Mouse (Mus musculus) intestine, embryonic 16.5 days (tissue): ENCODE measurements around the gene Prss28. TPM values are rescaled to one million over a fixed set of nuclear protein-coding genes. Genes with fewer than 3 reads are reported as not detected.

ENCODE experiments used
- ATAC-seq: fragments of 200-750 bp; cut with Nextera tagmentation; 2 replicates; pipeline ENCODE4 v1.8.0; 2017; ENCODE audit warnings: moderate TSS enrichment, moderate library complexity
- H3K27ac ChIP-seq: fragments of 300-500 bp; sonication (generic); 2 replicates; pipeline ENCODE4 v1.5.1; 2014; ENCODE audit warnings: mild to moderate bottlenecking, low read length
- H3K27me3 ChIP-seq: fragments of 300-500 bp; sonication (generic); replicated peaks from 2 replicates; pipeline ENCODE4 v1.6.1; 2014; ENCODE audit warnings: low read length, control low read depth, mixed read lengths; ENCODE audit not compliant: control insufficient read depth, insufficient read depth
- H3K36me3 ChIP-seq: fragments of 300-500 bp; sonication (generic); 2 replicates; pipeline ENCODE4 v1.6.1; 2014; ENCODE audit warnings: low read length, control low read depth; ENCODE audit not compliant: control insufficient read depth, insufficient read depth
- H3K4me1 ChIP-seq: fragments of 300-500 bp; sonication (generic); 2 replicates; pipeline ENCODE4 v1.6.1; 2014; ENCODE audit warnings: low read length, control low read depth, mixed read lengths; ENCODE audit not compliant: control insufficient read depth, insufficient read depth
- H3K4me2 ChIP-seq: fragments of 300-500 bp; sonication (generic); 2 replicates; pipeline ENCODE4 v1.6.1; 2014; ENCODE audit warnings: low read depth, low read length, control low read depth
- H3K4me3 ChIP-seq: fragments of 300-500 bp; sonication (generic); 2 replicates; pipeline ENCODE4 v1.5.1; 2014; ENCODE audit warnings: mild to moderate bottlenecking, low read length
- H3K9ac ChIP-seq: fragments of 300-500 bp; sonication (generic); 2 replicates; pipeline ENCODE4 v1.6.1; 2014; ENCODE audit warnings: low read depth, low read length
- H3K9me3 ChIP-seq: fragments of 300-500 bp; sonication (generic); 2 replicates; pipeline ENCODE4 v1.6.1; 2016; ENCODE audit warnings: low read length, control low read depth; ENCODE audit not compliant: control insufficient read depth
- WGBS: fragments of 180-500 bp; shearing (Covaris S2); extraction: QIAGEN DNeasy Blood & Tissue Kit; methylation state at CpG from one replicate; pipeline ENCODE4 v1.1.7; 2014; 5-methylcytosine and 5-hydroxymethylcytosine counted together
- polyA plus RNA-seq: library from polyadenylated mRNA; unstranded; fragments of >200 nt; fragmentation: Nextera tagmentation; extraction: Ambion mirVana; gene quantifications from 2 replicates; pipeline ENCODE4 v1.2.1, GENCODE M21; 2015

Prss28 gene
- polyA plus RNA-seq, 1 experiment from 2014 or later = not detected

- no peaks in the 10 kb centered on the region; the same call in 1 of the 2 replicates for H3K4me1 ChIP-seq
- no peaks in the 10 kb centered on the region for H3K36me3 ChIP-seq
- H3K9me3 ChIP-seq = no peaks in the 10 kb centered on the region
- H3K4me2 ChIP-seq = peak overlapping the region; percentile 4; the same call in 1 of the 2 replicates
- no peak overlapping the region for H3K9ac ChIP-seq
- 26% methylated on average over 11 of the region's 11 CpGs for WGBS
- peak; percentile 86 for ATAC-seq
- H3K27ac ChIP-seq = no peak overlapping the region
- H3K4me3 ChIP-seq = no peak overlapping the region
- no peaks in the 10 kb centered on the region for H3K27me3 ChIP-seq
Measured at GRCm38 (mm10) chr17:25282133-25282532, 26.3 kb upstream of the Prss28 start.

DNA sequence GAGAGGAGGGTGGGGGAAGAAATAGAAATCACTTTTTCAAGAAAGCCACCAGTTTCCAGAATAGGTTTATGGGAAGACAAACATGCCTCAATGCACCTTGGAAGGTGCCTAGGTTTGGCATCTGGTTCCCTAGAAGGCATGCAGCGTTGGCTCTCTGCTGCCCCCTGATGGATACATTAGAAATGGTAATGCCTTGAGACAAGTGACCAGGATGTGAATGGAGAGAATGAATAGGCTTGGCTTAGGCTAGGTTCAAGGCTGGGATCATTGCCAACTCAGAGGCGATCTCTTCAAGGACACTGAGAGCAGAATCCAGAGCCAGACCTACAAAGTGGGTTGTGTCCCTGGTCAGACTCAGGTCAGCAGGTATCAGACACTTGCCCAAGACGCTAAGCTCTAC is 23.4 kb upstream of the Prss28 start:
- ATAC-seq = peak; percentile 40; the same call in 1 of the 2 replicates
- Histone ChIP-seq H3K4me3 (no peak overlapping the region), H3K4me1 (no peaks in the 10 kb centered on the region; the same call in 1 of the 2 replicates), H3K9me3 (no peaks in the 10 kb centered on the region), H3K4me2 (no peak overlapping the region), H3K36me3 (no peaks in the 10 kb centered on the region), H3K27me3 (no peaks in the 10 kb centered on the region), H3K9ac (no peak overlapping the region), H3K27ac (no peak overlapping the region)
- WGBS = 21% methylated on average over 3 of the region's 3 CpGs

DNA sequence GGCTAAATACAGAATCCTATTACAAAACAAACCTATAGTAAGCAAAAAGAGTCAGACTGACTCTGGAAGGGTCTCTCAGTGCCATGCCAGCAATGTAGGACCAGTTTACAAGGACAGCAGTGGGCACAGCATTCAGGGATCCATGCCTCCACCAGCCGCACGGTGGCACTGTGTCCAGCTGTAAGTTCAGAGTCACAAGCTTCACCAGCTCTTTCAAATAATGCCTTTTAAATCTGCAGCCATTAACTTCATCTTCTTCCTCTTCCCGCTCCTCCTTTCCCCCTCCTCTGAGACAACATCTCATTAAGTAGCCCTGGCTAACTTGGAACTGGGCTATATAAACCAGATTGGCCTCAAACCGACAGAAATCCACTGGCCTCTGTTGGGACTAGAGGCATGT is 19.6 kb upstream of the Prss28 start:
- WGBS = 20% methylated on average over 4 of the region's 4 CpGs
- Histone ChIP-seq H3K4me1 (no peaks in the 10 kb centered on the region), H3K27ac (no peak overlapping the region), H3K27me3 (no peaks in the 10 kb centered on the region), H3K9ac (no peak overlapping the region), H3K36me3 (no peaks in the 10 kb centered on the region), H3K4me2 (no peak overlapping the region), H3K9me3 (no peaks in the 10 kb centered on the region), H3K4me3 (no peak overlapping the region)
- ATAC-seq = no peak

GRCm38 (mm10) chr17:25290411-25290810 is 18.0 kb upstream of the Prss28 start:
- H3K9ac ChIP-seq = no peak overlapping the region
- H3K4me1 ChIP-seq = no peaks in the 10 kb centered on the region
- H3K4me2 ChIP-seq = no peak overlapping the region
- 34% methylated on average over 4 of the region's 4 CpGs for WGBS
- no peak for ATAC-seq
- H3K27me3 ChIP-seq = no peaks in the 10 kb centered on the region
- no peaks in the 10 kb centered on the region for H3K36me3 ChIP-seq
- H3K27ac ChIP-seq = no peak overlapping the region
- no peak overlapping the region for H3K4me3 ChIP-seq
- no peaks in the 10 kb centered on the region for H3K9me3 ChIP-seq

DNA sequence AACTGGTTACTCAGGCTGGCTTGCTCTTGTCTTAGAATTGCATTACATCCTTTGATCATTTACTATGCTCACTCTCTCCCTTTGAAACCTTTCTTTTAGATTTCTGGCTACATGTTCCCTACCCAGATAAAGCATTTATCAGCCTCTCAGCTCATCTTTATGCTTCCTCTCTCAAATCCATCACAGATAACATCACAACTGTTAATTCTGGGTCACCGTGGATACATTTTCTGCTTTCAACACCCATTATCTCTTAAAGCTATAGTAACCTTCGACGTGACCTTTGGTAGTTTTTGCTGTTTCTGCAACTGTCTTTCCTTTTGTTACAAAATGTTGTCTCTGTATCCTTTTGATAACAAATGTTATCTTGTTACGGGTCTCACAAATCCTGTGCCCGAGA is 15.0 kb upstream of the Prss28 start:
- Histone ChIP-seq H3K27ac (no peak overlapping the region), H3K4me2 (no peak overlapping the region), H3K9me3 (no peaks in the 10 kb centered on the region), H3K36me3 (no peaks in the 10 kb centered on the region), H3K4me1 (no peaks in the 10 kb centered on the region), H3K4me3 (no peak overlapping the region), H3K9ac (no peak overlapping the region), H3K27me3 (no peaks in the 10 kb centered on the region)
- no peak for ATAC-seq
- WGBS = 69% methylated on average over 5 of the region's 5 CpGs

- Histone ChIP-seq H3K27ac (no peak overlapping the region), H3K4me3 (no peak overlapping the region), H3K9ac (no peak overlapping the region), H3K27me3 (no peaks in the 10 kb centered on the region), H3K4me1 (no peaks in the 10 kb centered on the region), H3K4me2 (no peak overlapping the region), H3K36me3 (no peaks in the 10 kb centered on the region), H3K9me3 (no peaks in the 10 kb centered on the region)
- ATAC-seq = no peak
- WGBS = 70% methylated on average over 1 of the region's 1 CpGs
Measured at GRCm38 (mm10) chr17:25294111-25294510, 14.3 kb upstream of the Prss28 start.

GRCm38 (mm10) chr17:25298094-25298493 is 10.4 kb upstream of the Prss28 start, which contains the start of gene Prss34:
Gene Prss34, plus strand, starts transcription at chr17:25298394.
- WGBS = 81% methylated on average over 5 of the region's 5 CpGs
- H3K36me3 ChIP-seq = no peaks in the 10 kb centered on the region

GRCm38 (mm10) chr17:25318354-25318753 is 9.9 kb downstream of the Prss28 start, which contains the start of gene Prss29:
Gene Prss29, plus strand, starts transcription at chr17:25318654.
- no peaks in the 10 kb centered on the region for H3K27me3 ChIP-seq
- 69% methylated on average over 5 of the region's 5 CpGs for WGBS
- no peaks in the 10 kb centered on the region for H3K4me1 ChIP-seq
- H3K4me2 ChIP-seq = no peak within 1 kb of the TSS
- H3K27ac ChIP-seq = no peak within 1 kb of the TSS
- no peaks in the 10 kb centered on the region for H3K9me3 ChIP-seq
- no peak for ATAC-seq
- H3K9ac ChIP-seq = no peak within 1 kb of the TSS
- no peaks in the 10 kb centered on the region for H3K36me3 ChIP-seq
- no peak within 1 kb of the TSS for H3K4me3 ChIP-seq

More at GRCm38 (mm10) chr17:25298094-25298493, 10.4 kb upstream of the Prss28 start, which contains the start of gene Prss34:
- Histone ChIP-seq H3K27ac (no peak within 1 kb of the TSS), H3K9me3 (no peaks in the 10 kb centered on the region), H3K4me2 (no peak within 1 kb of the TSS), H3K9ac (no peak within 1 kb of the TSS), H3K4me1 (no peaks in the 10 kb centered on the region), H3K4me3 (no peak within 1 kb of the TSS), H3K27me3 (no peaks in the 10 kb centered on the region)
- ATAC-seq = no peak

- H3K4me1 ChIP-seq = no peaks in the 10 kb centered on the region
- ATAC-seq = no peak
- H3K9me3 ChIP-seq = no peaks in the 10 kb centered on the region
- H3K4me3 ChIP-seq = no peak overlapping the region
- 88% methylated on average over 8 of the region's 8 CpGs for WGBS
- no peaks in the 10 kb centered on the region for H3K36me3 ChIP-seq
- H3K27me3 ChIP-seq = no peaks in the 10 kb centered on the region
- H3K9ac ChIP-seq = no peak overlapping the region
- no peak overlapping the region for H3K4me2 ChIP-seq
- no peak overlapping the region for H3K27ac ChIP-seq
Measured at GRCm38 (mm10) chr17:25320819-25321218, 12.4 kb downstream of the Prss28 start.

DNA sequence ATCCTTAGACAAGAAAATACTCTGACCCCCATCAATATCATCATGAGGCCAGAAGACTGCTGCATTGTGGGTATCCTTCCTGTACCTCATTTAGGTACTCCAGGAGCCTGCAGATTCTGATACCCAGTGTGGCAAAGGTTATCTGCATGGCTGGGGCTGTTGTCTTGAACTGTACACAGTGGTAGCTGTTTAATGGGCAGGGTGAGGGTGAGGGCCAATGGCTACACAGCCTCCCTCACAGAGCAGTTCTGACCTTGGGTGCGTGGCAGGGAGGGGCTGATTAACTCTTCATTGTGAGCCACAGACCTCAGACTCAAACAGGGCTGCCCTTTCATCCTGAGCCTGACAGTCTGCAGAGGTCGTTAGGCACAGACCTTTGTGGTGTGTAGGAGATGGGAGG is 14.5 kb downstream of the Prss28 start:
- ATAC-seq = no peak
- H3K9me3 ChIP-seq = no peaks in the 10 kb centered on the region
- no peaks in the 10 kb centered on the region for H3K4me1 ChIP-seq
- H3K4me2 ChIP-seq = no peak overlapping the region
- H3K4me3 ChIP-seq = no peak overlapping the region
- H3K27me3 ChIP-seq = no peaks in the 10 kb centered on the region
- H3K27ac ChIP-seq = no peak overlapping the region
- 20% methylated on average over 2 of the region's 2 CpGs for WGBS
- H3K36me3 ChIP-seq = no peaks in the 10 kb centered on the region
- no peak overlapping the region for H3K9ac ChIP-seq
